Mouse (Mus musculus) MN1 (cell line): Measurements from ENCODE around the gene Olfr67.
"Not testable (repeated sequence)": the region's sequence is repeated elsewhere in the genome, so short reads cannot be mapped to it uniquely, and the experiment has no call there.

Source experiments
- DNase-seq: peaks from one replicate; pipeline ENCODE4 v3.0.0-alpha.2; 2016; ENCODE audit warnings: low spot score

Olfr67 gene

DNA sequence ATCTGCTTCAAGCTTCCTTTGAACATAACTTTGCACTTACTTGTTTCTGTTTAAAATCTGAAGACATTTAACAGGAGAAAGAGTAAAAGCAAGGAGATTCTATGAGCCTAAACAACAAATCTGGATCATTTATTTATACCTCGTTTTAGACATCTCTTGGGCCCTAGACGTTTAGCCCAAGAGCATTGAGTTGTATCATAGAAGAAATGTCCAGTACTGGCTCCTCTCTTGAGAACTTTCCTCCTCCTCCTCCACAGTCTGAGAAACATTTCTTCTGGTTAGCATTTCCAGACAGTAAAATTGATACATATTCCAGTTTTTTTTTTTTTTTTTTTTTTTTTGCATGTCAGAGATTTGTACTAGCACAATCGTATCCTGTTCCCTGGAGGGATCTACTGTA is at the start of gene Olfr67:
Olfr67 (minus strand) TSS at position 101 of the 400 bp plus-strand sequence.
- no peak for DNase-seq

GRCm38 (mm10) chr7:103840268-103840667 is 48.6 kb upstream of the Olfr67 start, which contains the start of gene Hbb-bh2:
Gene Hbb-bh2 (minus strand): TSS chr7:103840520.
- no peak for DNase-seq

DNA sequence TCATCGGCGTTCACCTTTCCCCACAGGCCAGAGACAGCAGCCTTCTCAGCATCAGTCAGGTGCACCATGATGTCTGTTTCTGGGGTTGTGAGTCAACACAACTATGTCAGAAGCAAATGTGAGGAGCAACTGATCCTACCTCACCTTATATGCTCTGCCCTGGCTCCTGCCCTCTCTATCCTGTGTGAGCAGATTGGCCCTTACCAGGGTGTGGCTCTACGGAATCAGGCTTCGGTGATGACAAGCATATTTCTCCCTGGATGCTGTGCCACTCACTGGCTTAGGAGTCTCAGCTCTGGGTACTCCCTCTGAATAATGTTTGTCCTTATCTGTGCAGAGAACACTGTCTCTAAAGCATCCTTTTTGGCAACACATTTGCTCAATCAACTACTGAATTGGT is 36.2 kb upstream of the Olfr67 start, which contains the start of gene Hbb-bs:
Hbb-bs (minus strand) TSS at position 289 of the 400 bp plus-strand sequence.
- DNase-seq: no peak

- DNase-seq: not testable (repeated sequence)
Measured at GRCm38 (mm10) chr7:103827139-103827538, 35.5 kb upstream of the Olfr67 start.

DNA sequence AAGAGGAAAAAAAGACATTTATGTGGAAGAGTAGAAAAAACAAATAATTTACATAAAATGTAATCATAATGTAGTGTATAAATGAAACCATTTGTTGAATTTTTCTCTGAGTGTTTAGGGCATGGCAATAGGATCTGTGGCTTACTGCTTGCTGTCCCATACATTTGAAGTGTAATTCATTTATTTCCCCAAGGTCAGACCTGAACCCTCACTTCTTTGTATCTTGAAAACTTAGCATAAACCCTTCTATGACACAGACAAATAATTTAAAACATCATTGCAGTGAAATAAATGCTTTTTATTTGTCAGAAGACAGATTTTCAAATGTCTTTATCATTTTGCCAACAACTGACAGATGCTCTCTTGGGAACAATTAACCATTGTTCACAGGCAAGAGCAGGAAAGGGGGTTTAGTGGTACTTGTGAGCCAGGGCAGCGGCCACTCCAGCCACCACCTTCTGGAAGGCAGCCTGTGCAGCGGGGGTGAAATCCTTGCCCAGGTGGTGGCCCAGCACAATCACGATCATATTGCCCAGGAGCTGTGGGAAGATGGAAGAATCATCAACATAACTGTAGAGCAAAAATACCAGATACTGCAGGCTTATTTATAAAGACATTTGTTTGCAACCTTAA is 34.8 kb upstream of the Olfr67 start:
- no peak for DNase-seq

DNA sequence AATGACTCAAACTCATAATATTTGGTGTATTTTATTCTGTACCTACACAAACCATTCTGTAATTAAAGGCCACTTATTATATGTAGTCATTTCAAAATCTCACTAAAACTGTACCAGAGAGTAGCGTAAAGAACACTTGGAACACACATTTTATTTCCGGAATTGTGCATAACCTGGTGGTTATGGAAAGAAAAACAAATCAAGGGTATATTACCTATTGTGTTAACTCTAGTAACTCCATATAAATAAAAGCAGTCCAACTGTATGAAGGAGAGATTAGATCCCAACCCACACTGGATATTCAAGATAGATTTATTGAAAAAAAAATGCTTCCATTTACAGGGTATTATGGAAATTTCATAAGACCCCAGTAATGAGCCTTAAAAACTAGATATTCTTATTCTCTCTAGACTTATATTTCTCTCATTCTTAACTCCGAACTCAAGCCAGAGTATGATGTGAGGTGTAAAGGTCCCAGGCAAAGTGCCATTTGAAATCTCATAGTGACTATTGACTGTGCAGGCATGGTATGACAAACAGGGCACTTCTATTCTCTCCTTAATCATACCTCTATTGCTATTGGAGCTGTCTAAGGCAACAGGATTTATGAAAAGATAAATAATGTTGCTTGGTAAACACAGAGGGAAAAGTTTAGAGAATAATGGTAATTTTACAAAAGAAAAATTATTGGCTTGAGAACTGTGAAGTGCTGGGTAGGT is 34.1 kb upstream of the Olfr67 start:
- no peak for DNase-seq

DNA sequence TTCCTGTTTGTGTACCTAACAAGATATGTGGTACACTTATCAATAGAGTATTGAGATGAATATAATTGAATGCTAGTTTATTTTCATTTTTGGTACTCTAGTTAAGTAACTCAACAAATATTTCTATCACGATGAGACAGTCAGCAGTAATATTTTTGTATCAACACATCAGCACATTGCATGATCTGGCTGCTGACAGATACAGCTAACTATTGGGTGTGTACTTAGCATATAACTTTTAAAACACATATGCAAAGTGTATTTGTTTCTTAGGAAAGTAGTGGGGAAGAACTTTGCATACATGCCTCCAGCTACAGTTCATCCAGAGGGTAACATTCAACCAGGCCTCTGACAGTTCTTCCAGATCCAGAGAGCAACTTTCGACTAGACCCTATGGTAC is 33.0 kb upstream of the Olfr67 start:
- no peak for DNase-seq

GRCm38 (mm10) chr7:103815085-103815484 is 23.5 kb upstream of the Olfr67 start:
- DNase-seq: not testable (repeated sequence)

GRCm38 (mm10) chr7:103813766-103814165 is 22.1 kb upstream of the Olfr67 start, which contains the start of gene Hbb-bt:
Gene Hbb-bt (minus strand): TSS chr7:103813996.
- DNase-seq: no peak

DNA sequence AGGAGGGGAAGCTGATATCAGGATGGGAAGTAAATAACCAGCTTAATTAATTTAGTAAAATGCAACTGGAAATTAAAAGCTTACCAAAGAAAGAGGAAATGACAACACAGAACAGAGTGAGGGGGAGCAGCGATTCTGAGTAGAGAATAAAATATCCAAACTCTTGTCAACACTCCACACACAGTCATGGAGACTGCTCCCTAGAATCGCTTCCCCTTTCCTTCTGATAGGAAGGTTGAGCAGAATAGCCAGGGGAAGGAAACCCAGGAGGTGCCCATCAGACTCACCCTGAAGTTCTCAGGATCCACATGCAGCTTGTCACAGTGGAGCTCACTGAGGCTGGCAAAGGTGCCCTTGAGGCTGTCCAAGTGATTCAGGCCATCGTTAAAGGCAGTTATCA is 21.5 kb upstream of the Olfr67 start:
- not testable (repeated sequence) for DNase-seq

- no peak for DNase-seq
Measured at GRCm38 (mm10) chr7:103812174-103812573, 20.6 kb upstream of the Olfr67 start.

DNA sequence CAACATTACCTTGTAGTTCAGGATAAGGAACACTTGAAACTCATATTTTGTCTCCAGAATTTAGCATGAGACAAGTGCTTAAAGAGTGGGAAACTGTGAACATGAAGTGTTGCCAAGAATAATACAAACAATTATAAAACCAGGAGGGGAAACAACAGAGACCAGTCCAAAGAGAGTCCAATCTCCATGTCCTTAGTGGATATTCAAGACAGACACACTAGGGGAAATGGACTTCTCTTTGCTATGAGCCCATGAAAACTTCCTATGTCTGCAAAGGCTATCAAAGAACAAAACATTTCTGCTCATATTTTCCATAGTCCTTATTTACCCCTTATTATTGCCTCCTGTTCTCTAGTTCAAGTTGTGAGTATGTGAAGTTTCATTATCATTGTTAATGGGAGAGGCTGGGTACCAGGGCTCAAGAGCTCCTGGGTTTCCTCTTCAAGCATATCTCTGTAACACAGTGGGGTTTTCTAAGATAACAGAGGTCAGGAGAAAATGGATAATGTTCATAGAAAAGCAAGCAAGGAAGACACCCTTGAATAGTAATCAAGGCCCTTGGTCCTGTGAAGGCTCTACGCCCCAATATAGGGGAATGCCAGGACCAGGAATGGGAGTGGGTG is 19.7 kb upstream of the Olfr67 start:
- no peak for DNase-seq

DNA sequence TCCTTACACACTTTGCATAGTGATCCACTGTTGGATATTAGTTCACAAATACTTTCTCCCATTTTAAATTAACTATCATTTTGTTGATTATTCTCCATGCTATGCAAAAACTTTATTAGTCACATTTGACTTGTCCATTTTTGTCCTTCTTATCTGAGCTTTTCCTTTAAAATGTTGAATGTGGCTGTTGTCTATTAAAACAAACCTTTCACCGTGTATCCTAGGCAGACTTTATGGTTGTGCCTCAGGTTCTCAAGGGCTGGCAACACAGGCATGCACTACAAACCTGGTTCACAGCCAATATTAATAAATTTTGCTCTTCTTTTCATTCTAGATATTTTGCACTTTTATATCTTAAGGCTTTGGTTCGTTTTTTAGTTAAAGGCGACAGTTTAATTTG is 19.1 kb upstream of the Olfr67 start:
- DNase-seq: no peak

GRCm38 (mm10) chr7:103810296-103810695 is 18.7 kb upstream of the Olfr67 start:
- no peak for DNase-seq

GRCm38 (mm10) chr7:103809801-103810155 is 18.2 kb upstream of the Olfr67 start:
- no peak for DNase-seq

DNA sequence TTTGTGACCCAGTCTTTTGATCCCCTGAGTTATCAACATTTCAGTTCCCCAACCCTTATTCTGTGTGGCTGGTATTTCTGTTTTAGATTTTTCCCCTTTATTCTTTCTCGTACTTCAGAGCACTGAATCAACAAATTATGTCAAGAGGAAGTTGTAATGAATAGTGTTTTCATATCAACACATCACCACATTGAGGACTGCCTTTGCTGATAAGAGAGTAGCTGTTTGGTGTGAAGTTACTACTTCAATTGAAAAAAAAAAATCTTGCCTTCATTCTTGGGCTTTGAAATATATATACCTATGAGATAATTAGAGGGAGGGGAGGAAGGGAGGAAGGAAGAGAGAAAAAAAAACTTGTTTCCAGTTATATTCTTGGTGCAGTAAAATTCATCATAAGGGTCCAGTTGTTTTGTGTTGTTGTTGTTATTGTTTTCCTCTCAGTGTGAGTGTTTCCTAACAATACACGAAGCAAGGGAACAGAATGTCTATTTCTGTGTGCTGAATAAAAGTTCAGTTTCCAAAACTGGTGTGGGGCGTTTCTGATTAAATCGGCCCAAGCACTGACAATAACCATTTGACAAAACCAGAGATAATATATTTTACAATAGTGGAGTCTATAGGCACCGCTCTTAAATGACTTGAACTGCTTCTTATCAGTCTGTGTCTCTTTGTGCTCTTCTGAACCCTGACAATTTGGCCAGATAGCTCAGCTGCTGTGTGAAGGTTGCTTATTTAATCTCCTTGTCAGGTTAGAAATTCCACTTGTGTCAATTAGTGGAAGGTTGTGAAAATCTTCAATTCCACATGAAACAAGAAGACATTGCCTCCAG is 17.6 kb upstream of the Olfr67 start:
- DNase-seq: no peak

DNA sequence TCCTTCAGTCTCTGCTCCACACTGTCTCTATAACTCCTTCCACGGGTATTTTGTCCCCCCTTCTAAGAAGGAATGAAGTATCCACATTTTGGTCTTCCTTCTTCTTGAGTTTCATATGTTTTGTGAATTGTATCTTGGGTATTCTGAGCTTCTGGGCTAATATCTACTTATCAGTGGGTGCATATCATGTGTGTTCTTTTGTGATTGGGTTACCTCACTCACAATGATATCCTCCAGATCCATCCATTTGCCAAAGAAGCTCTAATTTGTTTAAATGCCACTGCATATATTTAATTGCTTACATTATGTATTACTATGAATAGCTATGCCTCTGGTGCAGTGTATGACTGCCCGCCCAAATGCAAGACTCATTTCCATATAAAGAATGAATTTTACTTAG is 16.5 kb upstream of the Olfr67 start:
- DNase-seq: not testable (repeated sequence)

GRCm38 (mm10) chr7:103806856-103807255 is 15.2 kb upstream of the Olfr67 start:
- peak; percentile 50 for DNase-seq

DNA sequence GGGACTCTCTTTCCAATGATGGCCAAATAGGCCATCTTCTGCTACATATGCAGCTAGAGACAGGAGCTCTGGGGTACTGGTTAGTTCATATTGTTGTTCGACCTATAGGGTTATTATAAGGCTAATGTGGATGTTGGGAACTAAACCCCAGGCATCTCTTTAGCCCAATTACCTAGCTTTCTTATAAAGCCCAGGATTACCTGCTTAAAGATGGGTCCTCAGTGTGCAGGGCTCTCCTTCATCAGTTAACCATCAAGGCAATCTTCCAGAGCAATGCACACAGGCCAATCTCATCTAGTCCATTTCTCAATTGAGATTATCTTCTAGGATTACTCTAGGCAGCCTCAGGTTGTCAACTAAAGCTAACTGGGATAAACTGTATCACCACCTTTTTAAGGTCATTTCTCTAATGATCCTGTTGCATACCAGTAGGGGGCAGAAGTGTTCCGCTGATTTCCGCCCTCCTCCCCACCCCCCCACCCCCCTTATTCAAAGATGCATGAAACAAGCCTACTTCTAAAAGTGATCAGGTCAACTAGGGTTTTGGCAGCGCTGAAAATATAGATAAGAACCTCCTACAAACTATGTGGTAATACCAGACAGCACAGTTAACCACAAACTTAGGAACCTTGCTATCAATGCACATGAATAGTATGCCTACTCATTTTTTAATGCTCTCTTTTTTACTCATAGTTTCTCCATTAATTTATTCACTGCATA is 1.2 kb upstream of the Olfr67 start:
- no peak for DNase-seq

- no peak for DNase-seq
Measured at GRCm38 (mm10) chr7:103779598-103779997, 12.0 kb downstream of the Olfr67 start, which contains the start of gene Olfr68. Gene Olfr68 (minus strand): TSS chr7:103779698.

DNA sequence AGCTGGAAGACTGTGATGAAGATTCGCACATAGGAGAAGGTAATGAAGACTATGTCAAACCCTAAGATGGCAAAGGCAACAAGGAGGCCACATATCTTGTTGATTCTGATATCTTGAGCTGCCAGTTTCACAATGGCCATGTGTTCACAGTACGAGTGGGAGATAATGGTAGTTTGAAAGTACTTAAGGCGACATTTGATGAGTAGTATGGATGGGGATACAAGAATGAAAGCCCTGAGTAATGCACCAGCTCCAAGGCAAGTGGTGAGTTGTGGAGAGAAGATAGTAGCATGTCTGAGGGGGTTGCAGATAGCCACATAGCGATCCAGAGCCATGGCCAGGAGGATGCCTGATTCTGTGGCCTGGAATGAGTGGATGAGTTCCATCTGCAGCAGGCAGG is 14.0 kb downstream of the Olfr67 start:
- DNase-seq: not testable (repeated sequence)
